In genomic region chr1:74854306-74855056, GRCm38 (mm10) we compare ENCODE assay signal across 9 mouse cellular contexts. TPM values are rescaled to one million over a fixed set of nuclear protein-coding genes. Genes with fewer than 3 reads are reported as not detected.
DNase-seq lines count a peak whose midpoint lies in the region; ATAC-seq and TF ChIP-seq lines count a peak whose summit lies in the region.
"Had no signal": no experiment of that assay in that cellular context is flagged by ENCODE, and none has a peak within 500 bp of the region (broad histone marks: within the 10 kb centered on the region; RNA-seq: fewer than 3 reads in every experiment).

Gene Cdk5r2, plus strand, starts transcription at chr1:74854934.

- H3K36me3 ChIP-seq in hindbrain, embryonic 14.5 days (replicated peaks; ENCODE audit: control insufficient read depth, insufficient read depth): no peaks in the 10 kb centered on the region
- no peaks in the 10 kb centered on the region for H3K36me3 ChIP-seq in lung, postnatal 0 days (ENCODE audit: insufficient read depth, low read length)

- TF ChIP-seq CTCF in lung, postnatal 0 days (IDR thresholded peaks at IDR 0.05): no peak

- peak within 1 kb of the TSS; percentile 85 for H3K27ac ChIP-seq in hindbrain, embryonic 14.5 days
- H3K27ac ChIP-seq in lung, postnatal 0 days (ENCODE audit: low read length): no peak within 1 kb of the TSS

- no peaks in the 10 kb centered on the region for H3K9me3 ChIP-seq in hindbrain, embryonic 14.5 days (ENCODE audit: control insufficient read depth, low read length)
- no peaks in the 10 kb centered on the region for H3K9me3 ChIP-seq in lung, postnatal 0 days (ENCODE audit: low read length)

- peak; percentile 92 for DNase-seq in Muller cell, postnatal 12 days (ENCODE audit: inconsistent ontology term)
- DNase-seq in cerebellum, postnatal 14 days: peak; percentile 95 to 98
- DNase-seq in frontal cortex, postnatal 36 days (ENCODE audit: low spot score in 2 of 2): peak; percentile 92 to 97
- peak; percentile 98 for DNase-seq in hindbrain, embryonic 14.5 days (ENCODE audit: low spot score)
- peak; percentile 90 to 98 for DNase-seq in layer of hippocampus, postnatal 14 days (ENCODE audit: low spot score in 2 of 2)
- DNase-seq in lung, postnatal 0 days (ENCODE audit: low spot score): peak; percentile 88
- DNase-seq in ovary, postnatal 36 days (ENCODE audit: low spot score): peak; percentile 71
- DNase-seq in thymus, postnatal 10 days (ENCODE audit: low spot score in 2 of 2): peak; percentile 64 to 78

- H3K4me2 ChIP-seq in hindbrain, embryonic 14.5 days (replicated peaks): peak within 1 kb of the TSS; percentile 57
- H3K4me2 ChIP-seq in lung, postnatal 0 days (replicated peaks; ENCODE audit: low read depth, low read length): peak within 1 kb of the TSS; percentile 90

- H3K27me3 ChIP-seq in hindbrain, embryonic 14.5 days (ENCODE audit: control insufficient read depth, insufficient read depth, low read length): no peaks in the 10 kb centered on the region
- H3K27me3 ChIP-seq in lung, postnatal 0 days (replicated peaks; ENCODE audit: insufficient read depth, low read length): peaks cover 70% of the 10 kb centered on the region

- 2% methylated on average over 38 of the region's 39 CpGs for WGBS in hindbrain, embryonic 14.5 days
- 3% methylated on average over 31 of the region's 39 CpGs for WGBS in lung, postnatal 0 days

- TF ChIP-seq EP300 in lung, postnatal 0 days (IDR thresholded peaks at IDR 0.05): no peak

- peak within 1 kb of the TSS; percentile 98 for H3K9ac ChIP-seq in hindbrain, embryonic 14.5 days
- no peak within 1 kb of the TSS for H3K9ac ChIP-seq in lung, postnatal 0 days (replicated peaks; ENCODE audit: low read depth)

- ATAC-seq in hindbrain, embryonic 14.5 days (ENCODE audit: low FRiP score): peak; percentile 92
- peak; percentile 91 for ATAC-seq in lung, postnatal 0 days

- peak within 1 kb of the TSS; percentile 89 for H3K4me3 ChIP-seq in hindbrain, embryonic 14.5 days (replicated peaks; ENCODE audit: low read length)
- peak within 1 kb of the TSS; percentile 48 for H3K4me3 ChIP-seq in lung, postnatal 0 days (ENCODE audit: low read depth, low read length)
- H3K4me3 ChIP-seq: erythroblast, embryonic 14.5 days had no signal

- H3K4me1 ChIP-seq in hindbrain, embryonic 14.5 days (replicated peaks; ENCODE audit: control insufficient read depth, insufficient read depth, low read length): peaks cover 28% of the 10 kb centered on the region
- H3K4me1 ChIP-seq in lung, postnatal 0 days (ENCODE audit: insufficient read depth, low read depth, low read length): peaks cover 11% of the 10 kb centered on the region

RNA-seq across cellular contexts. Expression of gene Cdk5r2, which starts in this region (rescaled TPM):
- 23.3 and 27.4 TPM in 2 replicates for polyA plus RNA-seq in hindbrain, embryonic 14.5 days (2014; fragmentation: Nextera tagmentation; extraction: Ambion mirVana)
- total RNA-seq in layer of hippocampus, postnatal 14 days (2021): 100 to 1,000 TPM; 270 to 283 TPM
- not detected in 2 replicates for polyA plus RNA-seq in lung, postnatal 0 days (2015; fragmentation: Nextera tagmentation; extraction: Ambion mirVana)
- polyA plus RNA-seq: erythroblast, embryonic 14.5 days had no signal

Comparison
In these comparisons a context has a peak if more than half of its experiments do, and no peak if none do; other contexts are left out.
1. RNA of gene Cdk5r2 (polyA plus RNA-seq): 23.3 to 27.4 TPM in hindbrain, embryonic 14.5 days; not detected in lung, postnatal 0 days; every median in the first group is over 10 times any median in the second.
2. Peak in DNase-seq, ATAC-seq, H3K4me3 ChIP-seq and H3K4me2 ChIP-seq in lung, postnatal 0 days; RNA of the gene not detected or under 1 TPM.
3. Peak in every context shown above with its lines, with median percentiles within 50 percentile points of each other: DNase-seq.